Comparison of ENCODE assay signal across 22 mouse cellular contexts in the genomic region with DNA sequence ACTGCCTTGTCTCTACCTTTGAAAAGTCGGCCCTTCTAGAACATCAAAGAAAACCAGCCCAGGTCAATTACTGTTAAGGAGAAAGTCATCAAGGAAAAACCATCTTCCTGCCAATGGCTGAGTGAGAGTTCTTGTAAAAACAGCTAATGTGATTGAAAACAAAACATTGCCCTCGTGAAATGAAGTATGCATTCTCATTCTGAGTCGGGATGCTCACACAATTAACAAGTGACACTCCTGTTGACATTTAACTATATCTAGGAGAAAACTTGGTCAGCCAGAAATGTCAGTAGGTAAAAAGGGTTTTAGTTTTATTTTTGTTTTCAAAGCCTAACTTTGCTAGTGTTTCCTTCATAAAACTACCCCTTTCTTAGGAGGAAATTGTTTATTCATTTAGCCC.
DNase-seq lines count a peak whose midpoint lies in the region; ATAC-seq and TF ChIP-seq lines count a peak whose summit lies in the region.
"Had no signal": no experiment of that assay in that cellular context is flagged by ENCODE, and none has a peak within 500 bp of the region (broad histone marks: within the 10 kb centered on the region; RNA-seq: fewer than 3 reads in every experiment).

No protein-coding gene starts in this region.

- 0 out of 2 replicates have a peak, but pooled peaks cover 5% of the 10 kb centered on the region for H3K4me1 ChIP-seq in intestine, embryonic 14.5 days (replicated peaks; ENCODE audit: control insufficient read depth, insufficient read depth, low read length)
- no peaks in the 10 kb centered on the region for H3K4me1 ChIP-seq in intestine, postnatal 0 days (replicated peaks; ENCODE audit: control insufficient read depth, insufficient read depth, low read length)
- H3K4me1 ChIP-seq in CH12.LX (ENCODE audit: control insufficient read depth in 1 of 2, insufficient read depth in 2 of 2), result peaks cover 6 to 14% of the 10 kb centered on the region in 2 experiments; a peak in 3 of 4 replicates

- intact Hi-C loops in left cerebral cortex, postnatal 25 days (cut with DNase I), result no loop called here

- peak; percentile 18 for DNase-seq in intestine, embryonic 14.5 days (ENCODE audit: low spot score)
- DNase-seq in CH12.LX (ENCODE audit: extremely low read depth), result no peak
- peak; percentile 21 for DNase-seq in induced T-regulatory cell, adult 2 months (ENCODE audit: low read depth)
- no peak for DNase-seq in cerebellum, adult 11-12 months
- no peak for DNase-seq in kidney, postnatal 10 days
- no peak for DNase-seq in left cerebral cortex, postnatal 25 days (ENCODE audit: low spot score in 2 of 2)
- DNase-seq: adrenal gland, adult 2 months; adrenal gland, adult 8-10 months; adrenal gland, postnatal 10 days; adrenal gland, postnatal 14 days; adrenal gland, postnatal 25 days; adrenal gland, postnatal 36 days; B cell, adult 2 months; cerebellum, adult 11 months; cerebellum, adult 18-20 months; cerebellum, adult 2 months; cerebellum, adult 8-10 months had no signal

- no peak overlapping the region for H3K4me3 ChIP-seq in intestine, embryonic 14.5 days (ENCODE audit: low read depth, low read length)
- H3K4me3 ChIP-seq in intestine, postnatal 0 days (ENCODE audit: low read depth, low read length), result no peak overlapping the region
- no peak overlapping the region for H3K4me3 ChIP-seq in CH12.LX (replicated peaks in 1 of 3; ENCODE audit: low read depth in 2 of 3, low read length in 2 of 3, poor library complexity in 1 of 3)

- no peak overlapping the region for H3K27ac ChIP-seq in intestine, embryonic 14.5 days (ENCODE audit: low read depth)
- no peak overlapping the region for H3K27ac ChIP-seq in intestine, postnatal 0 days (ENCODE audit: low read depth, low read length)
- no peak overlapping the region for H3K27ac ChIP-seq in CH12.LX (ENCODE audit: insufficient read depth, low read depth)

- TF ChIP-seq CTCF in intestine, postnatal 0 days (IDR thresholded peaks at IDR 0.05; ENCODE audit: low read depth), result no peak
- TF ChIP-seq CTCF in CH12.LX (conservative IDR thresholded peaks at IDR 0.05 in 1 of 2, IDR thresholded peaks at IDR 0.05 in 1 of 2; ENCODE audit: low read depth in 2 of 2, low read length in 2 of 2), result no peak

- TF ChIP-seq RAD21 in CH12.LX (IDR thresholded peaks at IDR 0.05; ENCODE audit: low read depth, low read length), result no peak

- WGBS in intestine, embryonic 14.5 days, result 51% methylated on average over 3 of the region's 3 CpGs
- WGBS in intestine, postnatal 0 days, result 51% methylated on average over 3 of the region's 3 CpGs

- no peak for ATAC-seq in intestine, embryonic 14.5 days (replicated peaks; ENCODE audit: low FRiP score, low TSS enrichment, low read depth)
- ATAC-seq in intestine, postnatal 0 days, result no peak
- peak; percentile 29 for ATAC-seq in CD4-positive, CD25-positive, alpha-beta regulatory T cell, adult 4 months
- ATAC-seq: activated CD4-positive, CD25-positive, alpha-beta regulatory T cell, adult 4 months; Patski had no signal

- in situ Hi-C loops in CH12.LX (cut with MboI; ENCODE audit: low pct_ligation_motif_present, low pct_unique_long_range_greater_than_20kb, low sequenced_read_pairs), result no loop called here

- no peaks in the 10 kb centered on the region for H3K36me3 ChIP-seq in intestine, embryonic 14.5 days (ENCODE audit: control insufficient read depth, insufficient read depth, low read length)
- H3K36me3 ChIP-seq in intestine, postnatal 0 days (ENCODE audit: control insufficient read depth, insufficient read depth), result no peaks in the 10 kb centered on the region
- H3K36me3 ChIP-seq in CH12.LX (replicated peaks in 1 of 2; ENCODE audit: control insufficient read depth in 1 of 2, insufficient read depth in 1 of 2, low read length in 1 of 2), result peaks cover 0 to 4% of the 10 kb centered on the region in 2 experiments
- H3K36me3 ChIP-seq: G1E had no signal

- H3K79me2 ChIP-seq in CH12.LX (replicated peaks; ENCODE audit: control insufficient read depth, extremely low read depth, insufficient read depth, poor library complexity, severe bottlenecking), result no peaks in the 10 kb centered on the region

- dilution Hi-C loops in CH12.LX (cut with MboI; ENCODE audit: extremely low pct_ligation_motif_present, extremely low pct_unique_long_range_greater_than_20kb, low sequenced_read_pairs), result no loop called here

- no peaks in the 10 kb centered on the region for H3K9me3 ChIP-seq in intestine, embryonic 14.5 days (ENCODE audit: control insufficient read depth, low read length)
- H3K9me3 ChIP-seq in intestine, postnatal 0 days (ENCODE audit: control insufficient read depth), result no peaks in the 10 kb centered on the region
- H3K9me3 ChIP-seq in CH12.LX (replicated peaks; ENCODE audit: low read length), result no peaks in the 10 kb centered on the region
- H3K9me3 ChIP-seq: G1E had no signal

- TF ChIP-seq EP300 in CH12.LX (IDR thresholded peaks at IDR 0.05; ENCODE audit: low read length), result peak; percentile 69

- TF ChIP-seq POLR2A in CH12.LX (IDR thresholded peaks at IDR 0.05; ENCODE audit: low read depth, low read length), result no peak

- no peaks in the 10 kb centered on the region for H3K27me3 ChIP-seq in intestine, embryonic 14.5 days (replicated peaks; ENCODE audit: control insufficient read depth, insufficient read depth, low read length)
- no peaks in the 10 kb centered on the region for H3K27me3 ChIP-seq in intestine, postnatal 0 days (replicated peaks; ENCODE audit: control insufficient read depth, insufficient read depth, low read length)
- no peaks in the 10 kb centered on the region for H3K27me3 ChIP-seq in CH12.LX (replicated peaks)
- H3K27me3 ChIP-seq: Patski had no signal

- no peak overlapping the region for H3K4me2 ChIP-seq in intestine, embryonic 14.5 days (ENCODE audit: low read length)
- no peak overlapping the region for H3K4me2 ChIP-seq in intestine, postnatal 0 days (replicated peaks; ENCODE audit: low read depth)
- H3K4me2 ChIP-seq in CH12.LX (ENCODE audit: insufficient read depth, low read depth, poor library complexity, severe bottlenecking), result no peak overlapping the region

- H3K9ac ChIP-seq in intestine, embryonic 14.5 days (ENCODE audit: low read length), result no peak overlapping the region
- no peak overlapping the region for H3K9ac ChIP-seq in intestine, postnatal 0 days (ENCODE audit: low read depth, low read length)
- H3K9ac ChIP-seq in CH12.LX (ENCODE audit: insufficient read depth, low read depth), result no peak overlapping the region

TF ChIP-seq in CH12.LX, 34 proteins besides CTCF, POLR2A, EP300 and RAD21:
- TF ChIP-seq ZNF384 (IDR thresholded peaks at IDR 0.05; ENCODE audit: low read depth, low read length), result no peak
- peak; percentile 81 for TF ChIP-seq IRF4 (IDR thresholded peaks at IDR 0.05; ENCODE audit: low read depth, low read length)
- peak; percentile 64; the same call in 1 of the 2 replicates for TF ChIP-seq JUN (IDR thresholded peaks at IDR 0.05; ENCODE audit: insufficient read depth, low read depth, low read length)
- 0 out of 2 replicates have a peak, but pooled peaks have one; percentile 44 for TF ChIP-seq MAFK (IDR thresholded peaks at IDR 0.05; ENCODE audit: insufficient replicate concordance, low read length)
- TF ChIP-seq KAT2A (IDR thresholded peaks at IDR 0.05; ENCODE audit: insufficient replicate concordance, low read length), result no peak
- TF ChIP-seq USF1 (IDR thresholded peaks at IDR 0.05; ENCODE audit: low read depth, low read length), result no peak
- TF ChIP-seq BHLHE40 (IDR thresholded peaks at IDR 0.05; ENCODE audit: low read depth, low read length), result peak; percentile 61
- peak; percentile 73 for TF ChIP-seq JUND (conservative IDR thresholded peaks at IDR 0.05; ENCODE audit: low read depth, low read length)
- TF ChIP-seq SMC3 (IDR thresholded peaks at IDR 0.05; ENCODE audit: low read depth, low read length), result no peak

Comparison
In these comparisons a context has a peak if more than half of its experiments do, and no peak if none do; other contexts are left out.
1. DNase-seq: peak in intestine, embryonic 14.5 days (single experiment) and induced T-regulatory cell, adult 2 months (single experiment); none in CH12.LX (single experiment), cerebellum, adult 11-12 months (single experiment), kidney, postnatal 10 days (single experiment) and left cerebral cortex, postnatal 25 days (0 of 2).